Mouse (Mus musculus) neural tube, embryonic 10.5 days (tissue): ENCODE results near the gene Coq10b.
"Not testable (repeated sequence)": the region's sequence is repeated elsewhere in the genome, so short reads cannot be mapped to it uniquely, and the experiment has no call there.

Experiments used
- DNase-seq: peaks from one replicate; pipeline ENCODE4 v3.0.0-alpha.2; 2017; ENCODE audit warnings: low spot score; ENCODE audit errors: extremely low spot score

Coq10b gene

DNA sequence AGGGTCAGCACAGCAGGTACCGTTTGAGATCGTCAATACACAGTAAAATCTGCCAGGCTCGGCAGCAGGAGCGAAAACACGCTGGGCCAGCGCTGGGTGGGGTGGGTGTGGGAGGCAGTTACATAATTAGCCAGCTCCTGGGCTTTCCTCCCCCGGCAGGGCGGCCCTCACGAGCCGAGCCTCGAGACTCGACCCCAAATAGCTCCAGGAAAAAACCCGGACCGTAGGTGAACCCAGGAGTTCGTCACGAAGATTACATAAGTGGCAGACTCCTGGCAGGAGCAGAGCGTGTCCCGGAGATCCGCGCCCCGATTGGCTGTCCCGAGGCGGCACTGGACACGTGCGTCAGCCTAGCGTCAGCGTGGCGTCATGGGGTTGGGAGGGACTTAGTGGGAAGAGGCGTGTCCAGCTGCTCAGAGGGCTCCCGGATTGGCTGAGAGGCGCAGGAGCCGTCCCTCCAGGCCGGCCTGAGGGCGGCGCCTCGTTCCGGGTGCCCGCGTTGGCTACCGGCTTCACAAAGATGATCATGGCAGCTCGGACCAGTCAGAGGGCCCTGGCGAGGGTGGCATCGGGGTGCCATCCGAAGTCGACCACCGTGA lies at the start of gene Coq10b:
TSS of gene Coq10b (plus strand) at position 416 of the 599 bp plus-strand sequence.
- peak; percentile 99 for DNase-seq

GRCm38 (mm10) chr1:55008313-55008712 lies 44.3 kb upstream of the Coq10b start:
- not testable (repeated sequence) for DNase-seq

- no peak for DNase-seq
Measured at GRCm38 (mm10) chr1:55012513-55012912, 40.1 kb upstream of the Coq10b start.

GRCm38 (mm10) chr1:55021907-55022306 lies 30.7 kb upstream of the Coq10b start:
- no peak for DNase-seq

DNA sequence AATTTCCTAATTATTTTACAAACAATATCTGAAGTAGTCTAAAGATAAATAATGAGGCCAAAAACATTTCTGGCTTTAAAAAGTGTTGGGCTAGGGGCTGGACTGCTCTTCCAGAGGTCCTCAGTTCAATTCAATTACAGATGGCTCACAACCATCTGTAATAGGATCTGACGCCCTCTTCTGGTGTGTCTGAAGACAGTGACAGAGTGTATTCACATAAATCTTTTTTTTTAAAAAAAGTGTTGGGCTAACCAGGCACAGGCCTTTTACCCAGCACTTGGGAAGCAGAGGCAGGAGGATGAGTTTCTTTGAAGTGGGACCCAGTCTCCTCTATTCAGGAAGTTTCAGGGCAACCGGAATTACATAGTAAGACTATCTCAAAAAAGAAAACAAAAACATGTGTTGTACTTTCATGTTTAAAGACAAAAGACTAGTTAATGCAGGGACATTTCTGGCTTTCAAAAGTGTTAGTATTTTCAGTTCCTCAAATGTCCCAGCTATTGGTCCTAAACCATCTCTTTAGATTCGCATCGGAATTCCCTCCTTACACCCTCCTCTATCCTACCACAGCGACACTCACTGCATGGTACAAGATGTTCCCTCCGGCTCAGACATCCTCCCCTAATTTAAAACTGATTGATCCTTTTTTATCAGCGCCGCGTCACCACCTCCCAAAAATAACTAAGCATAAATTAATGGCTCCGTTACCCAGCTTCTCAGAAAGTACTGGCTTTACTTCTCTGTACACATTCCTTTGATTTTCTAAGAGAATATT lies 26.7 kb upstream of the Coq10b start:
- no peak for DNase-seq

DNA sequence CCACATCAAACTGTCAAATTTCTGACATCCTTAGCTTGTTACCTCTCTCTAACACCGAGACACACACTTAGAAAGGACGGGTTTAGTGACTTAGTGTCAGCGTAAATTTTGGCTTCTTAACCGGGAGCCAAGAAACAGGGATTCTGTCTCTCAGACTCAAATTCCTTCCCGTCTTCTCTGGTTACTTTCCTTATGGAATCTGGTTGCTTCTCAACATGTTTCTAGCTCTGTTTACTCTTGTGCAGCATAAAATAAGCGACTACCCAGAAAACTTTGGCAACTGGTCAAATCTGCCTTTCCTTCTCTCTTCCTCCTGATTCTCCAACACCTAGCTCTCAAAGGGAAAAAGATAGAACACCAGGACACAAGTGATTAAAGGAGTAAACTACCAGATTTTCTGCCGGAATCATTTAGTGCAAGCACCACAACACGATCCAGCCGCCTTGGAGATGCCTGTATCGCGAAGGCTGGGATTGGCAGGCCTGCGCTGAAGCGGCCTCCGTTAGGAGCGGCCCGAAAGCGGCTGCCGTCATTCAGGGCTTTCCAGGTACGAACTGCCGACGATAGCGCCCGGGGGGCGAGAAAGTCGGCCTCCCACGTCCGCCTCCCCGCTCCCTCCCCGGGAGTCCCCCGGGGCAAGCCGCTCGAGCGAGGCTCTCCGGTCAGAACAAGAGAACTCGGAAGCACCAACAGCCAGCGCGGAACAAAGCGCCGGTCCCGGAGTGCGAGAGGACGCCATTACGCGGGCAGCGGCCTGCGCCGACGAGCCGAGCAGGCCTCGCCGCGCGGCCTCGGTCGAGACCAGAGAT lies 25.9 kb upstream of the Coq10b start:
- no peak for DNase-seq

GRCm38 (mm10) chr1:55027253-55027801 lies 25.2 kb upstream of the Coq10b start, which contains the start of gene Sf3b1:
TSS of gene Sf3b1 (minus strand) at chr1:55027481.
- DNase-seq, result peak; percentile 97

DNA sequence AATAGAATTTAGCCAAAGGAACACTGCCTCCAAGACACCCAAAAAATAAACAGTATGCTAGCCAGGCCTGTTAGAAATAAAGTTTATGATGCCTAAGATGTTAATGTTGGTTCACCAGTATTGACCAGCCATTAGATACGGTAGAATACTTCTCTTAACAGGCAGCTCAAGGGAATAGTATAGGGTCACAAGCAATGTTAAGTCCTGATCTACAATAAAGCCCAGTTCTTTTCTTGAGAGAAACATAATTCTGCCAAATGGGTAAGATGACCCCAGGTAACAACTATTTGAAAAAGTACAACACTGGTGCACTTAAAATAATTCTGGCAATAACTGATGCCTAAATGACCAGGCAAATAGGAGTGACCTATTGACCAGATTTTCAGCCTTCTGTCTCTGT lies 24.6 kb upstream of the Coq10b start:
- DNase-seq, result no peak

DNA sequence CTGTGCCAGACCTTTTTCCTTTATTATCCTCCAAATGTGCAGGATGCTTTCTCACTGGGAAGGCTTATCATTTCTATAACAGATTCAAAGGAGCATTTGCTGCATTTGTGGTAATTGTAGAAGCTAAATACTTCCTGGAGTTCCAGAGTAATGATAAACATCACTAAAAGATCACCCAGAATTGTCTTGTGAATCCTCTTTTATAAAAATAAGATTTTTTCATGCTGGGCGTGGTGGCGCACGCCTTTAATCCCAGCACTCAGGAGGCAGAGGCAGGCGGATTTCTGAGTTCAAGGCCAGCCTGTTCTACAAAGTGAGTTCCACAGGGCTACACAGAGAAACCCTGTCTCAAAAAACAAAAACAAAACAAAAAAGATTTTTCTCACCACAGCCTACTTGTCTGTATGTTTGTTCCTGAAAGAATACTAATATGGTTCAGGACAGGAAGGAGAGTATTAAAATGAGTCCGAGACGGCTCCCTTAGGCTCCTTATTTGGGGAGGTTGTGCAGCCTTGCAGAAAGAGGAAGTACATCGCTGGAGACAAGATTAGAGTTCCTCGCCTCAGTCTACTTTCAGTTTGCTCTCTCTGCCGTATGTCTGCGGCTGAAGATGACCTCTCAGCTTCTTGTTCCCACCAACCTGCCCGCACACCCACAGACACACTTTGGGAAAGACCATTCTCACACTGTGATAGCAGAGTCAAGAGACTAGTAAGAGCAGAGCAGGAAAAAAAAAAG lies 23.9 kb upstream of the Coq10b start:
- DNase-seq, result no peak

- no peak for DNase-seq
Measured at GRCm38 (mm10) chr1:55029446-55029845, 23.1 kb upstream of the Coq10b start.

GRCm38 (mm10) chr1:55031026-55031779 lies 21.4 kb upstream of the Coq10b start:
- DNase-seq, result no peak

DNA sequence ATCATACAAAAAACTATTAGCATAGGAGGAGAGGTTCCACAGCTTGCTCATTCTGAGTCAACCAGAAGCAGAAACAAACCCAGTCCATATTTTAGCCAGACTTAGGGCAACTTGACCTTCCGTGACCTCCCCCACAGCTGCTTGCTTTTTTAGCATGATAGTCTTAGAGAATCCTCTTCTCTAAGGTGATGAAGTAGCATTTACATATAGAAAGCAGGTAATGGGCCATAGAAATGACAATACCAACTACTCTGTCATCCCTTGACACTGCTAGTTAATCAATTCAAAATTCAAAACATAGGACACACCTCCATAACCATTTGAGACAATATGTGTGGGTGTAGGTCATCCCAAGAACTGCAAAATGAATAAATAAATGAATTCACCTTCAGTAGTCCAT lies 12.6 kb upstream of the Coq10b start:
- DNase-seq, result no peak

GRCm38 (mm10) chr1:55041691-55042090 lies 10.9 kb upstream of the Coq10b start:
- DNase-seq, result no peak

DNA sequence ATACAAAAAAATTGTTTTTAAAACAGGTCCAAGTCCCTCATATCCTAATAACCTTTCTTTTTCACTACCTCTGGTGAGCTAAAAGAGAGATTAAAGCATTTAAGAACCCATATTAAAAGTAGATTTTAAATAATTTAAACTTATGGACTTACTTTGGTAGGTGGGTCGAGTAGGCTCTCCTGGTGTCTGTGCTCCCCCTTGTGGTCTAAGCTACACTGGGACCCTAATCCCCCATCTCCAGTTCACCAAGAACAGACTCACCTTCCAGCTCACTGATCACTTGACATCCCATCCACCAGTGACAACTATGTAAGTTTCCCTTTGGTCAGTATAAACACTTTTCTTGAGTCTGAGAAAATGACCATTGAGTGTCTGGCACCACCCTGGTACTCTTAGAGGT lies 10.3 kb upstream of the Coq10b start:
- no peak for DNase-seq

- DNase-seq, result no peak
Measured at GRCm38 (mm10) chr1:55043164-55043563, 9.4 kb upstream of the Coq10b start.

DNA sequence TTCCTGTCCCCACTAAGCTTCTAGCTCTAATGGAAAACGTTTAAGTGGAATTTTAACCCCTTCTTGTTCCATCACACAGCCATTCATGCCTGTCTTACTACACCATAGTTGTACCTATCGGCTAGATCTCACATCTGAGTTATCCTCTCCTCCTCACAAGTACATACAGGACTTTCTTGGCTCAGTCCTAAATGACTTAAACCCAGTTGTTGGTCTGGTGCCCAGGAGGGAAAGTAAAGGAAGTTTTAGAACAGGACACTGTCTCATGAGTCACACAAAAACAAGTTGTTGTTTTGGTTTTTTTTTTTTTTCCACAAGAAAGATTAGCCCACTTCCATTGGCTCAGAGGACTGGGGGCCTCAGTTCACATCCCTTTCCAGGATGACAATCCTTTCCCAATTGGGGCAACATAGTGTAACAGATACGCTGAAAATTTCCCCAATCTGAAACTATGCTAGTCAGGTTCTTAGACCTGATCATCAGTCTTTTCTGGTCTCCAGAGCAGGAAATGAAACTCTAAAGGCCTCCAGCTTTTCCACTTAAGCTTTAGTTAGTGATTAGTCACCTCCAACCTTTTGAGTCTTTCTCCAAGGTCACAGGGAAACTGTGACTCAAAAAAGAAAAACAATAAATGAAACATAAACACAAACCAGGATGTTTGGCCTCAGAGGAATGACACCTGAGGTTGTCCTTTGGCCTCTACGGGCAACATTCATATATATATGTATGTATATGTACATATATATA lies 3.6 kb upstream of the Coq10b start:
- DNase-seq, result no peak

DNA sequence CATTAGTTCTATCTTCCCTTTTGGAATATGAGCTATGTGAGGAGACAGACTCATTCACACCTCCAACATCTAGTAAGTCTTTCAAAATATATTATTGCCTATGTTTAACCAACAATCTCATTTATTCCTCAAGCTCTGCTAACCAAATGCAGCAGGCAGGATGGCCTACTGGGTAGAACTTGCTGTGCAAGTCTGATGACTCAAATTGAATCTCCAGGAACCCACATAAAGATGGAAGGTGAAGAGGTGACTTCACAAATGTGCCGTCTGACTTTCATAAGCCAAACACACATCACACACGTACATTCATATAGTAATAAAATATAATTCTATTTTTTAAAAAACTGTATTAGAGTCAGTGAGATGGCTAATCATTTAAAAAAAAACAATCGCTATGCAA lies 899 bp upstream of the Coq10b start:
- DNase-seq, result no peak

DNA sequence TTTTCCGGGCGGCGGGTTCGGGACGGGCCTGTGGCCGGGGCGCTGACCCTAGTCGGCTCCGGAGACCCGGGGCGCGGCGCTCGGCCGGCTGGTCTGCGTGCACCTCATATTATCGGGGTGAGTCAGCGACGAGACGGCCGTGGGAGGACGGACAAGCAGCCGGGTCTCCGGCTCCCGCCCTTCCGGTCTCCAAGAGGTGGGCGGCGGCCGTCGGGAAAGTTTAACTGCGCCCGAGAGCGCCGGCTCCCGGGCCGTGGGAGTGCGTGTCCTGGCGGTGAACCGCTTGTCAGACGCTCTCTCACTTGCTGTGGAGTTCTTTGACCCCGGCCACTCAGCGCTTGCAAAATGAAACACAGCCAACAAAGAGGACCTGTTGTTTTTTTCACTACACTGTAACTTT lies 435 bp downstream of the Coq10b start:
- no peak for DNase-seq

- no peak for DNase-seq
Measured at GRCm38 (mm10) chr1:55053596-55053995, 1.0 kb downstream of the Coq10b start.
